Mouse (Mus musculus) NIH3T3 (cell line): Measurements from ENCODE around the gene Lrch4.

Experiments used
- DNase-seq: peaks from one replicate; pipeline ENCODE4 v3.0.0-alpha.2; 2012; ENCODE audit warnings: low read depth

The Lrch4 gene

GRCm38 (mm10) chr5:137690531-137690930 is 61.6 kb downstream of the Lrch4 start:
- no peak for DNase-seq
